Mouse (Mus musculus): ENCODE results near the gene Rxra.

The Rxra gene

DNA sequence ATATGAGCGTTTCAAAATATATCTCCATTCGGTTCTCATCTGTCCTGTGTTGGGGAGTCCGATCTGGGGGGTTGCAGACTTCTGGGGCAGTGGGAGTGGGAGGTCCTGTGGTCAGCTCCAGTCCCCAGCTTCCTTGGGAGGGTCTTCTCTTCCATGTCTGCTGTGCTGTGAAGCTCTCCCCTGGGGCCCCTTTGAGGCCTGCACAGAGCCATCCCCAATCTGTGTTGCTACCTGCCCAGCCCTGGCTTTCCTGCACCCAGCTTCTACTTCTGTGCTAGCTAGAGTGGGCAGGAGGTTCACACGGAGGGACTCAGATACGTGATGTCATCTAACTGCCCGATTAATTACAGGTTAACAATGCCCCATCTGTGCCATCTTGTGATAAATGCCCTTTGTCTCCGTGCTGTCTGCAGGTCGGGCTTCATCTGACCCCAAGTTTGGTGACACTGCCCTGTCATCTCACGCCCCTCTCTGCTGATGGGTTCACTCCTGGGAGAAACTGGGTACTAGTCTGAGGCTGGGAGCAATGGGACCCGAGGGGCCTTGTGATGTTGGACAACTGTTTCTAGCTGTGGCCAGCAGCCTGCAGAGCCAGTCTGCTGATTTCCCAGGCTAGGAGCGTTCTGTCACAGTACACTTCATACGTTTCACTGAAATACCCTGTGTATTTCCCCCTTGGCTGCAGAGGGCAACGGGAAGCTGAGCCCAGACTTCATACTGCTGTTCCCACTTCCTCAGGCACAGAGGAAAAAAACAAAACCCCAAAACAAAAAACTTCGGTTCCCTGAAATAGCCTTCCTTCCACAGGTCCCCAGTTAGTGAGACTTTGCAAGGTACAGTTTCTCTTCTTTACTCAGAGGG, 86.9 kb downstream of the Rxra start:
- DNase-seq (ENCODE audit: low spot score), result peak; percentile 42

GRCm38 (mm10) chr2:27764256-27764936, 88.2 kb downstream of the Rxra start:
- peak; percentile 62 for DNase-seq (ENCODE audit: low spot score)

DNA sequence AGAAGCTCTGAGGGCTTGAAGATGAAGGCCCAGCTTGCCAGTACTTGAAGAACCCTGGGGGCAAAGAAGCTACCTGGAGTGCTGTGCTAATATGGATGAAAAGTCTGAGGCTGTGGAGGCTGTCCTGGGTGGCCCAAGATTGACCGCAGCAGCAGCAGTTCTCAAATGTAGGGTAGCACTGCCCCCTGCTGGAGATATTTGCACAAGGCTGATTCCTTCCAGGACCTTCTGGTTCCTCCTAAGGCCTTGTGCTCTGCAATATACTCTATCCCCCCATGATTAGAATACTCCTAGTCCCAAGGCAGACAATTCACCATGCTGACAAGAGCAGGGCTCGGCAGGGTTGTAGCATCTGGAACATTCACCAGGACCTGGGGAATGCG, 88.7 kb downstream of the Rxra start:
- DNase-seq (ENCODE audit: low spot score), result peak; percentile 92

GRCm38 (mm10) chr2:27767773-27768172, 91.5 kb downstream of the Rxra start:
- no peak for DNase-seq (ENCODE audit: low spot score)

GRCm38 (mm10) chr2:27769701-27770100, 93.5 kb downstream of the Rxra start:
- no peak for DNase-seq (ENCODE audit: low spot score)

GRCm38 (mm10) chr2:27770205-27770604, 94.0 kb downstream of the Rxra start:
- DNase-seq (ENCODE audit: low spot score), result peak; percentile 66

DNA sequence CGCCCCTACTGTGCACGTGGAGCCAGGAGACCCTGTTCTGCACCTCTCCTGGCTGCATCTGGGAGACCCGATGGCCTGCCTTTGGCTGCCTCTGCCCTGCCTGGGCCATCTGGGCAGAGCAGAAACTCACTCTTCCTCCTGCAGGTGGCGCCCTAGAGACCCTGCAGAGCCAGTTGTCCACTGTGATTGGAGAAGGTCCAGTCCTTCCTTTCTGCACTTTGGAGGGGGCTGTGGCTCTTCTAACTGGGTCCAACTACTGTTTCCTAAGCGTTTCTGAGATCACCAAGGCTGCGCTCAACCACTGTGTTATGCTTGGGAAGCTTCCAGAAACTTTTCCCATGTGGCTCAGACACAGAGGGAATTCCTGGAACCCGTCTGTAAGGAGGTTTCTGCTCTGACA, 95.7 kb downstream of the Rxra start:
- DNase-seq (ENCODE audit: low spot score), result peak; percentile 86

- no peak for DNase-seq (ENCODE audit: low spot score)
These were observed 96.7 kb downstream of the Rxra start for GRCm38 (mm10) chr2:27772841-27773388.

DNA sequence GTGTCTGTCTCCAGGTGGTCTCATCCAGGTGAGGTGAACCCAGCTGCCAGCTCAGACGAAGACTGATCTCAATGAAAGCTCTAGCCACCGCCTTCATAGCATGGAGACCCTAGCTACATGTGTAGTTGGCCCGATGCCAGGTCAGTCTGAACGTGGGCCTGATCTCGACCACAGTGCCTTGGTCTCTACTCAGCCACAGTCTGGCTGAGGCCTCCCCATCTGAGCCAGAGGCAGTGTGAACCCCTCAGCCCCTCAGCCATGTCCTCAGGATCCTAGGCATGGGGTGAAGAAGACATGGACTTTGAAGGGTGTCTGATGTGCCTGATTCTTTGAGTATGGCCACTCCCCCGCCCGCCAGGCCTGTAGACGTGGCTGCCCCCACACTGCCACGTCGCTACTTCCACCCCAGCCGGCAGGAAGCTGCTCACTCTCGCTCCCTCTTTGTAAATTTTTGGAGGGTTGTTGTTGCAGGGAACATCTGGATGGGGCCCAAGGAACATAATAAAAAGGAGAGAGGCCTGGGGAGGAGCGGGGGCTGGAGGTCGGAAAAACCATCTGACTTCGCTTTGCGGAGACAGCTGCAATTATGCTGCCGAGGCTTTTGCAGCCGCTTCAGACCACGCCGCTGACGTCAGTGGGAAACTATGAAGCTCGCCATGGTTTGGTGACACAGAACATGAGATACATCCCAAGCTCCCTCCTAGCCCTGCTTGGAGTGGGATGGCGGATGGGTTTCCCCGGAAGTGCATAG, 97.9 kb downstream of the Rxra start:
- peak; percentile 62 for DNase-seq (ENCODE audit: low spot score)

DNA sequence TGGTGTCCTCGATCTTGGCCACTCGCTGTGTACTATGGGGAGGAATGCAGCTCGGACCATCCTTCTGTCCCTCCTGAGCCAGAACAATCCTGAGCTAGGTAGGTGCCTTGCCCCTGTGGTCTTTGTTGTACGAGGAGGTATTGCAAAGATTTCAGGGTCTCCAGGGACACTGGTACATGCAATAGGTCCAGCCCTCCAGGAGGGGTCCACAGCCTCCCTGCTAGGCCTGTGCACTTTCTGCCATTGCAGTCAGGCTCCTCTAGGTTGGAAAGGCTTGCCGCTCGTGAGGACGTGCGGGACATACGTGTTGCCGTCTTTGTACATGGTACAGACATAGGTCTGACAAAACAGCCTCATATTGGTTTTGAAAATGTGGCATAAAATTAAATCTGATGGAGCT, 98.8 kb downstream of the Rxra start:
- no peak for DNase-seq (ENCODE audit: low spot score)

- no peak for DNase-seq (ENCODE audit: low spot score)
These were observed 99.4 kb downstream of the Rxra start for GRCm38 (mm10) chr2:27775625-27776024.

- no peak for DNase-seq (ENCODE audit: low spot score)
These were observed 101.5 kb downstream of the Rxra start for GRCm38 (mm10) chr2:27777756-27778155.

- no peak for DNase-seq (ENCODE audit: low spot score)
These were observed 102.0 kb downstream of the Rxra start for GRCm38 (mm10) chr2:27778289-27778688.

GRCm38 (mm10) chr2:27779291-27779866, 103.1 kb downstream of the Rxra start:
- peak; percentile 53 for DNase-seq (ENCODE audit: low spot score)

DNA sequence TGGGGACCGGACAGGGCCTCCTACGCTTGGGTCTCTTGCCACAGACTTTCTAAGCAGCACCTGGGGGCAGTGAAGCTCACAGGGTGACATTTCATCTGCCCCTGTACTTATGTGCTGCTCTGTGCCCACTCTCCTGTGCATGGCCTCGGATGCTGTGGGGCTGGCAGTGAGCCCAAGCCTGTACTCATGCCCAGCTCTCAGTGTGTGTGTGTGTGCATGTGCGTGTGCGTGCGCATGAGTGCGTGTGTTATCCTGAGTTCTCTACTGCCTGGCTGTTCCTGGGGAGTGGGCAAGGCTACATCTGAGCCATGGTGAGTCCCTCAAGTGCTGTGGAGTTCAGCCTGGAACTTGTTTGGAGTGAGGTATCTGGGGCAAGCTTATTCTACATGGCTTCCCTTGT, 103.9 kb downstream of the Rxra start:
- no peak for DNase-seq (ENCODE audit: low spot score)

DNA sequence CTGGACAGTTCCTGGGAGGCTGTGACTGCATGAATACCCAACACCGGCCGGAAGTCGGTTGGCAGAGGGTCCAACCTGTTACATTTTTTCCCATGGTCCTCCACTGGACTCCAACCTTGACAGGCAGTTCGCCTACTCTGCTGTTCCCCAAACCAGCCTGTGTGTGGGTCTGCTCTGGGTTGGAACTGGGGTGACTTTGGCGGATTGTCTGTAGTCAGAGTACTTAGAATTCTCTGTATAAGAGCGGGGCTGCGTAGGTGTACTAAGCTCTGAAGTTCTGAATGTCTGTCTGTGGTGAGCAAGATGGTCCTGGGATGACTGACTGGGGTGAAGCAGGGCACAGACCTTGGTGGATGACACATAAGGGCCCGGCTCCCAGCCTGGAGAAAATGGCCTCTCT, 109.1 kb downstream of the Rxra start:
- no peak for DNase-seq (ENCODE audit: low spot score)

DNA sequence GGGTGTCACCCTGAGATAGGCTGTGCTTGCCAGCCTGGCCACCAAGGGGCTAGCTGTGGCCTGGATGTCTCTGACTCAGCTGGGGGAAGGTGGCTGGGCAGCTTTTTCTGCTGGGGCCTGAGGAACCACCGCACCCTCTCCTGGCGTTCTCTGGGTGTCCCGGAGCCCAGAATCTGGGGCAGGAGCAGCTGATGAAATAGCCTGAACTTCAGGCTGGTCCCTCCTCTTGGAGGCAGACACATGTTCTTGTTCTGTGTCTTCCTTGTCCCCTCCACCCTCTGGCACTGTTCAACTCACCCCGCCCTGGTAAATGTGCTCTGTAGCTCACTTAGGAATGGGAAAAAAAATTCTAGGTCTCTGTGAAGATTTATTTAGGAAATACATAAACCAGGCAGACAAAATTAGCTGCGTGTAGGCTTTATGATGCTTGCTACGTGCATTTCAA, 109.8 kb downstream of the Rxra start:
- peak; percentile 52 for DNase-seq (ENCODE audit: low spot score)

GRCm38 (mm10) chr2:27791571-27791970, 115.3 kb downstream of the Rxra start:
- no peak for DNase-seq (ENCODE audit: low spot score)

DNA sequence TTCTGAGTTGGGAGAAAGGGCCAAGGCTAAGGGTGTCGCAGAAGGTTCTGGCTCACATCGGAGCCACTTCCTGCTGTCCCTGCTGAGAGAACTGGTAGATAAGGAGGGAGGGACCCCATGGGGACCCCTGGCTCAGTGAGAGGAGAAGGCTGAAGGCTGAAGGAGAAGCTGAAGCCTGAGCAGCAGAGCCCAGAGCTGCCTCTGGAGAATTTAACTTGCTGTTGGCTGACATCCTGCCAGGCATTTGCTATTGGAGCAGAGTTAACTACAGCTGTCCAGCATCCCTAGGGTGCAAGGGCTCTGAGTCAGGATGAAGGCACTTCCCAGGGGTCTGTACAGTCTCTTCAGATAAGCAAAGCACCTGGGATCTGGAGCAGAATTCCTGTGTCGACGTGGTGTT, 122.8 kb downstream of the Rxra start:
- peak; percentile 75 for DNase-seq (ENCODE audit: low spot score)

DNA sequence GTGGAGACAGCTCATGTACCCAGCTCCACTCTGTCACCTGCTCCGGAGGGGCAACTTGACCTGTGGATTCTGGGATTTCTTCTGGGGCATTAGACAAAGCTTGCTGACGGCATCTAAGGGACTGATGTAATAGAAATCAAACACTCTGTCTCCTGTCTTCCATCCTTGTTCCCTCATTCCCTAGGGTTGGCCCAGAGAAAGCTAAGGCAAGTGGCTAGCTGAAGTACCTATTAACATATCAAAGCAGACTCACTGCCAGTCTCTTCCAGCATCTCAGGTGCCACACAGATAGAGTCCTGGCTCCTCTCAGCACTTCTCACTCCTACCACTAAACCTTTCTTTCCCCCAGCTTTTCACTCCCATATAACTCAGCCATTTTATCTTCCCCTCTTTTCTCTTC, 124.8 kb downstream of the Rxra start:
- DNase-seq (ENCODE audit: low spot score), result no peak

GRCm38 (mm10) chr2:27802493-27802892, 126.3 kb downstream of the Rxra start:
- DNase-seq (ENCODE audit: low spot score), result peak; percentile 40

GRCm38 (mm10) chr2:27806691-27807090, 130.5 kb downstream of the Rxra start:
- no peak for DNase-seq (ENCODE audit: low spot score)

Measured in adipocyte (in vitro differentiated cells).